Mouse (Mus musculus): ENCODE results near the gene Gemin2. TPM values are rescaled to one million over a fixed set of nuclear protein-coding genes. Genes with fewer than 3 reads are reported as not detected.
A peak's percentile ranks its signal among the peaks of the same experiment; 100 is the strongest.

The Gemin2 gene
- total and polyA plus RNA-seq, 2 experiments from 2014 or later: 6.7 to 10.8 TPM

DNA sequence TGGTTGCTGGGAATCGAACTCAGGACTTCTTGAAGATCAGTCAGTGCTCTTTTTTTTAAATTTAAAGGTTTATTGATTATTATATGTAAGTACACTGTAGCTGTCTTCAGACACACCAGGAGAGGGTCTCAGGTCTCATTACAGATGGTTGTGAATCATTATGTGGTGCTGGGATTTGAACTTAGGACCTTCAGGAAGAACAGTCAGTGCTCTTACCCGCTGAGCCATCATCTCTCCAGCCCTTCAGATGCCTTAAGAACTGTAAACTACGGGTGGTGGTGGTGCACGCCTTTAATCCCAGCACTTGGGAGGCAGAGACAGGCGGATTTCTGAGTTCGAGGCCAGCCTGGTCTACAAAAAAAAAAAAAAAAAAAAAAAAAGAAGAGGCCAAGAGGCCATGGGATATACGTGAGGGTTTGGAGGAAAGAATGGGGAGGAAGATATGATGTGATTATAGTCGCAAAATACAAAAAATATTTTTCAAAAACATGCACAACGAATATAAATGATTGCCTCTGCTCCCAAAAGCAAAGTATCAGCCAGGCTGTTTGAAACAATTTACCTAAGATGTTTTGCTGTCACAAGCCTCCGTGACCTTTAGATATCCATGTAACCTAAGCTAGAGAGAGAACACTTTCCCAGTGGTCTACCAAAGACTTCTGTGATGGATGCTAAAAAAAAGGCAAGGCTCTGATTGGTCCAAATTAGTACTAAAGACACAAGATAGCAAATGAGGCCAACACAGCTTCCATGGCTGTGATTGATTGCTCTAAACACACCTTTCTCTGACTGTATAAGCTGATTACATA lies 26.2 kb downstream of the Gemin2 start:
- peak overlapping the region; percentile 30; the same call in 1 of the 2 replicates for H3K27ac ChIP-seq (ENCODE audit: low read depth, low read length)

DNA sequence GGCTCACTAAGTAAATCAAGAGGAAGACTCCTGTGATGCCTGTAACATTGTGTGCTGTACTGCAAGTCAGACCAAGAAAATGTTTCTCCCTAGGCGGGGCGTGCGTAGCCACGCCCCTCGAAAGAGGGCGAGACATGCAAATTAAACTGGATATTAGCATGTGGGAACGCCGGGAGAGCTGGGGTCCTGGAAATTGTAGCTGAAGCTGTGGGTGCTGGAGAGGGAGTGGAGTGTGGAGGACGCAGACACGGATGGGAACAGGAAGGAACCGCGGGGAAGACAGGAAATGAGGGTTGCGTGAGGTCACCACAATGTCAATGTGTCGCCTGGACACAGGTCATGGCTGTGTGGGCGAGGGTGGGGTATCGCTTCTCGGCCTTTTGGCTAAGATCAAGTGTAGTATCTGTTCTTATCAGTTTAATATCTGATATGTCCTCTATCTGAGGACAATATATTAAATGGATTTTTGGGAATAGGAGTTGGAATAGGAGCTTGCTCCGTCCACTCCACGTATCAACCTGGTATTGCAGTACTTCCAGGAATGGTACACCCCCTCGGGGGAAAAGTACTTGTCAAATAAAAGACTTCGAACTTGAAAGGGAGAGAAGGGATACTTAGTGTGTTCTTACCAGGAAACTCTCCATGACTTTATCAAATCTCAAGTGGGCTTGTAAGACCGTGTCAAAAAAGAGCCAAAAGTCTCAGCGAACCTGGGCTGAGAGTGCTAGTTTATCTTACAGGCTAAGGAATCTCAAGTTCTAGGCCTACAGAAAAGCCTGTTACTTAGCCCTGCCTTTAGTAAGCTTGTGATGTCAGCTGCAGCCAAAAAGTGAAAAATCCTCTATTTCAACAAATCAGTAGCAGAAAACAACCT lies 27.0 kb downstream of the Gemin2 start:
- 10% methylated on average over 23 of the region's 23 CpGs for WGBS
- no peak for TF ChIP-seq CTCF (IDR thresholded peaks at IDR 0.05; ENCODE audit: low read depth)
- no peaks in the 10 kb centered on the region for H3K27me3 ChIP-seq (ENCODE audit: insufficient read depth, low read length)
- H3K36me3 ChIP-seq (ENCODE audit: insufficient read depth): peaks cover 25% of the 10 kb centered on the region
- H3K9ac ChIP-seq: no peak overlapping the region
- DNase-seq: peak; percentile 48
- peak; percentile 77 for ATAC-seq
- H3K9me3 ChIP-seq (ENCODE audit: low read length): no peaks in the 10 kb centered on the region
- no peaks in the 10 kb centered on the region for H3K4me1 ChIP-seq (ENCODE audit: insufficient read depth)
- no peak overlapping the region for H3K4me3 ChIP-seq (ENCODE audit: low read depth, low read length)
- H3K27ac ChIP-seq (ENCODE audit: low read depth, low read length): peak overlapping the region; percentile 30
- no peak overlapping the region for H3K4me2 ChIP-seq (ENCODE audit: low read depth)

More for the DNA sequence above, 26.2 kb downstream of the Gemin2 start:
- no peak; the same call in 1 of the 2 replicates for ATAC-seq
- Histone ChIP-seq H3K4me3 (ENCODE audit: low read depth, low read length) (no peak overlapping the region), H3K4me1 (ENCODE audit: insufficient read depth) (no peaks in the 10 kb centered on the region), H3K4me2 (ENCODE audit: low read depth) (no peak overlapping the region), H3K36me3 (ENCODE audit: insufficient read depth) (peaks cover 17% of the 10 kb centered on the region), H3K27me3 (ENCODE audit: insufficient read depth, low read length) (no peaks in the 10 kb centered on the region), H3K9ac (no peak overlapping the region), H3K9me3 (ENCODE audit: low read length) (no peaks in the 10 kb centered on the region)
- DNase-seq: no peak
- 69% methylated on average over 10 of the region's 10 CpGs for WGBS
- no peak for TF ChIP-seq CTCF (IDR thresholded peaks at IDR 0.05; ENCODE audit: low read depth)

DNA sequence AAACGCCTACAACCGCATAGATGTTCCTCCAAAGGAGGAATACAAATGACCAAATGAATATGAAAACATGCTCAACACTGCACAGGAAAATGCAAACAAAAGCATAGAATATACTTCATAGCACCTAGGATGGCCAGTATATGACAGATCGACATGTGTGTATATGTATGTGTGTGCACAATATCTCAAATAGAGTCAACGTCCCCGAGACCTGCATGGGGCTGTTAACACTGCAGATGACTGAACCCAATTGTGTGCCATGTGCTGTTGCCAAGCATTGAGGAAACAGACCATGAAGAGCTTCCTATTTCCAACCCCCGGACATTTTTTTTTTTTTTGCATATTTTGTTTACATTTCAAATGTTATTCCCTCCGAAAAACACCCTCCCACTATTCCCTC lies 27.7 kb downstream of the Gemin2 start:
- whole genome bisulfite sequencing: 32% methylated on average over 7 of the region's 7 CpGs
- Histone ChIP-seq H3K27me3 (ENCODE audit: insufficient read depth, low read length) (no peaks in the 10 kb centered on the region), H3K4me3 (ENCODE audit: low read depth, low read length) (no peak overlapping the region), H3K9ac (no peak overlapping the region), H3K4me1 (ENCODE audit: insufficient read depth) (no peaks in the 10 kb centered on the region), H3K9me3 (ENCODE audit: low read length) (no peaks in the 10 kb centered on the region), H3K27ac (ENCODE audit: low read depth, low read length) (no peak overlapping the region), H3K4me2 (ENCODE audit: low read depth) (no peak overlapping the region), H3K36me3 (ENCODE audit: insufficient read depth) (peaks cover 31% of the 10 kb centered on the region)
- TF ChIP-seq CTCF (IDR thresholded peaks at IDR 0.05; ENCODE audit: low read depth): no peak
- no peak for DNase-seq
- ATAC-seq: no peak

DNA sequence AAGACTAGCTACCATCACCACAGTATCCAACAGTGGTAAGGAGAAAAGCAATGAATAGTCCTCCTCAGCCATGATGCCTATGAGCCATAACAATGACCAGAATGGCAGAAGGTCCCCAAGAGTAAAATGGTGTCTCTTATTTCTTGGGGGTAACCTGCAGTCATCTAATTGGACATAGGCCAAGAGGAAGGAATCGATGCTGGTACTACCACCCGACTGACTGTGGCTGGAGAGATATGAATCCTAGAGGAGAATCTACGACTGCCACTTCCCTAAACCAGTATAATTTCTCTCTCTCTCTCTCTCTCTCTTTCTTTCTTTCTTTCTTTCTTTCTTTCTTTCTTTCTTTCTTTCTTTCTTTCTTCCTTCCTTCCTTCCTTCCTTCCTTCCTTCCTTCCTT lies 39.3 kb downstream of the Gemin2 start:
- Histone ChIP-seq H3K4me2 (ENCODE audit: low read depth) (no peak overlapping the region), H3K9ac (no peak overlapping the region), H3K27ac (ENCODE audit: low read depth, low read length) (no peak overlapping the region), H3K4me3 (ENCODE audit: low read depth, low read length) (no peak overlapping the region), H3K27me3 (ENCODE audit: insufficient read depth, low read length) (no peaks in the 10 kb centered on the region), H3K36me3 (ENCODE audit: insufficient read depth) (peaks cover 16% of the 10 kb centered on the region), H3K4me1 (ENCODE audit: insufficient read depth) (no peaks in the 10 kb centered on the region), H3K9me3 (ENCODE audit: low read length) (no peaks in the 10 kb centered on the region)
- DNase-seq (no peak), ATAC-seq (no peak)
- WGBS: 99% methylated on average over 3 of the region's 3 CpGs
- no peak for TF ChIP-seq CTCF (IDR thresholded peaks at IDR 0.05; ENCODE audit: low read depth)

DNA sequence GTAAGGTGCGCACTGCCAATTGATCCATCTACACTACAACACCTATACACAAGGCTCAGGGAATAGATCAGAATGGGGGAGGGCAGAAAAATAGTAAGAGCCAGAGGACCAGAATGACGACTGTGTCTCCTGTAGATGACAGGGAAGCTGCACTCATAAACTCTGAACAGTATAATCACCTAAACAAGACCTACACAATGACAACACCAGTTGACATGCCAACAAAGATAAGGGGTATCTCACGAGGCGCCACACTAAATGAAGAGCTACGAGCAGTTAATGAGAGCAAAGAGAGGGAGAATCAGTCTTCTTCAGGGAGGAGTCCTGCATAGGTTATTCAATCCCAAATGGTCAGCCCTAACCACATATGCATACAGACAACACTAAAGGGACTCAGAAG lies 40.0 kb downstream of the Gemin2 start:
- no peaks in the 10 kb centered on the region for H3K9me3 ChIP-seq (ENCODE audit: low read length)
- H3K4me2 ChIP-seq (ENCODE audit: low read depth): no peak overlapping the region
- H3K27ac ChIP-seq (ENCODE audit: low read depth, low read length): no peak overlapping the region
- no peaks in the 10 kb centered on the region for H3K27me3 ChIP-seq (ENCODE audit: insufficient read depth, low read length)
- peaks cover 13% of the 10 kb centered on the region for H3K36me3 ChIP-seq (ENCODE audit: insufficient read depth)
- no peak overlapping the region for H3K9ac ChIP-seq
- no peak overlapping the region for H3K4me3 ChIP-seq (ENCODE audit: low read depth, low read length)
- WGBS: 90% methylated on average over 5 of the region's 5 CpGs
- ATAC-seq: no peak
- DNase-seq: no peak
- no peaks in the 10 kb centered on the region for H3K4me1 ChIP-seq (ENCODE audit: insufficient read depth)
- no peak for TF ChIP-seq CTCF (IDR thresholded peaks at IDR 0.05; ENCODE audit: low read depth)

DNA sequence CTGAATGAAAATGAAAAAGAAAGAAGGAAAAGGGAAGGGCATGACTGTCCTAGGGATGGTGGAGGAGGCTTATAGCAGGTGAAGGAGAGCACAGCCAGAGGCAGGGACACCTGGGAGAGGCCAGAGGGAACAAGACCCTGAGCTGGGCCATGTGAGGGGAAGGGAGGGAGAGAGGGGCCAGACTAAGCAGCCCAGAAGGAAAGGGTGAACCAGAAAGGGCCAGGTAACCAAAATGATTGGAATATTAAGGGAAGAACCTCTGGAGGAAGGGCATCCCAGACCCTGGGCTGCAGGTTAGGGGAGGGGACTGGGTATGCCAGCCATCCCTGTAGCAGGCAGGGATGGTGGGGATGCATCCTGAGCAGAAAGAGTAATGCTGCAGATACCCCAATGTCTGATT lies 40.8 kb downstream of the Gemin2 start:
- H3K27ac ChIP-seq (ENCODE audit: low read depth, low read length): no peak overlapping the region
- H3K36me3 ChIP-seq (ENCODE audit: insufficient read depth): peaks cover 7% of the 10 kb centered on the region; the same call in 1 of the 2 replicates
- no peak for TF ChIP-seq CTCF (IDR thresholded peaks at IDR 0.05; ENCODE audit: low read depth)
- H3K4me3 ChIP-seq (ENCODE audit: low read depth, low read length): no peak overlapping the region
- H3K4me1 ChIP-seq (ENCODE audit: insufficient read depth): 0 out of 2 replicates have a peak, but pooled peaks cover under 1% of the 10 kb centered on the region
- H3K9me3 ChIP-seq (ENCODE audit: low read length): no peaks in the 10 kb centered on the region
- no peak overlapping the region for H3K4me2 ChIP-seq (ENCODE audit: low read depth)
- H3K9ac ChIP-seq: no peak overlapping the region
- H3K27me3 ChIP-seq (ENCODE audit: insufficient read depth, low read length): no peaks in the 10 kb centered on the region
- DNase-seq (no peak), ATAC-seq (no peak)
